Mouse (Mus musculus): ENCODE data around the gene Ly6g6f.

DNA sequence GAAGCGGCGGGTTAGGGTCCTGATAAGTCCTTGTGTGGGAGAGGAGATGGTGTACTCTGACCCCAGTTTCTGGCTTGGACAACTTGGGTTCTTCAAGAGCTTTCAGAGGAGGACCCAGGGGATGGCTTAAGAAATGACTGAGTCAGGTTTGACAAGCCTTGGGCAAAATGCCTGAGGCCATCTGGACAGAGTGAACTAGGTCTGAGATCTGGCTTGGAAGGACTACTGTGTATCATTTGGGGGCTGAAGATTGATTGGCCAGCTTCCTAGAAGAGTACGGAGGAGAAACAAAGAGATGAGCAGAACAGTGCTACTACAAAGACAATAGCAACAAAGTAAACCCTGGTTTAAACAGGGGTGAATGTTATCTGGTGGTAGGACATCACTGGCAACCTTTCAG lies 21.9 kb downstream of the Ly6g6f start:
- no peak for TF ChIP-seq CTCF (IDR thresholded peaks at IDR 0.05; ENCODE audit: low read depth, low read length)
- TF ChIP-seq GATA1 (IDR thresholded peaks at IDR 0.05; ENCODE audit: borderline replicate concordance, low read length), result no peak
- no peak for TF ChIP-seq TAL1 (conservative IDR thresholded peaks at IDR 0.05; ENCODE audit: low read depth, low read length)
- TF ChIP-seq POLR2AphosphoS5 (IDR thresholded peaks at IDR 0.05; ENCODE audit: insufficient replicate concordance, low read depth, low read length), result no peak
- TF ChIP-seq GATA2 (IDR thresholded peaks at IDR 0.05; ENCODE audit: borderline replicate concordance, low read depth, low read length), result no peak

Data from G1E (cell line).